Mouse (Mus musculus): ENCODE data around the gene Ereg.

The Ereg gene

DNA sequence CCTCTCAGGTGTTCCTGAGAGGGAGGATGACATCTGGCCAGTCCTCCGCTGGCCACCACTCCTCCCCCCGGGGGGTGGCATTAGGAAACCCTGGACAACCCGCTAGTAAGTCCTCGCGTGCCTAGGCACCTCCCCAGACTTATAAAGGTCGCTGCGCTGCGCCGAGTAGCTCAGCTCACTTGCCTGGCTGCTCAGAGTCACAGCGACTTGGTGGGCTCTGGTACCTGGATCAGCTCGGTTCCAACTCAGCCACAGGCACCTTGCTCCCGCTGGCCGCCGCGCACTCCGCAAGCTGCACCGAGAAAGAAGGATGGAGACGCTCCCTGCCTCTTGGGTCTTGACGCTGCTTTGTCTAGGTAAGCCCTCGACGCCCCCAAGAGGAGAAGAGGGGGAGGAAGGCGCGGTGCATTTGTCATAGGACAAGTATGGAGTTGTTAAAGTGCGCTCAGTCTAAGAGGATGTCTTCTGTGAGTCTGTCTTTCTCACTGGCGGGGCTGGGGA lies at the start of gene Ereg:
Gene Ereg, plus strand, starts transcription at position 173 of the 501 bp plus-strand sequence.
- peak; percentile 44 for DNase-seq

DNA sequence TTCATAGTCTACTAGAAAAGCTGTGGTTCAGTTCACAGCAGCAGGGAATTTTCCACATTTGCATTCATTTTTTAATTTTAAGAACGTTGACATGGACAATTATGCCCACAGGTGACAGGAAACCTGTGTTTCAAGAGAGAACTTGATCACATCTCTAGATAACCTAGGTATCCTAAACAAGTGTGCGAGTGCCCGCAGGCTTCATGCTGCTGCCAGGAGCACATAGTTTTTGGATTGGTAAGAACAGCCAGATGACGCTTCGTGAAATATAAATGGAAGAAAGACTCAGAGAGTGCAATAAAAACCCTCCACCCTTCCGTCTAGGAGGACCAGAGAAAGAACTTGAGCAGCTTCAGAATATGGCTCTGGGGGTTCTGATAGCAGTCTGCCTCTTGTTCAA lies 47.3 kb upstream of the Ereg start, which contains the start of gene Epgn:
Gene Epgn, plus strand, starts transcription at position 301 of the 400 bp plus-strand sequence.
- DNase-seq, result no peak

DNA sequence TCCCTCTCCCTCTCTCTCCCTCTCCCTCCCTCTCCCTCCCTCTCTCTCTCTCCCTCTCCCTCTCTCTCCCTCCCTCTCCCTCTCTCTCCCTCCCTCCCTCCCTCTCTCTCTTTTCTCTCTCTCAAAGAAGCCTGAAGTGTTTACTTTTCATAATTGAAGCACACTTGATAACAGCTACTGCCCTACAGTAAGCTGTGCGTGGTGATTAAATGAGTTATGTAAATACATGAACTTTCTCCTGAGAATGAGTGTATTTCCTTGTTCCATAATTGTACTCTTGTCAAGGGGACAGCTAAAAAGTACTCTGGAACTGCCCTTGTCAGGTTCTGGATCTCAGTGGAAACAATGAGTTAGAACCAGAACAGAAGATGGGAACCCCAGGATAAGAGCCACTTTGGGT lies 46.6 kb upstream of the Ereg start:
- no peak for DNase-seq

DNA sequence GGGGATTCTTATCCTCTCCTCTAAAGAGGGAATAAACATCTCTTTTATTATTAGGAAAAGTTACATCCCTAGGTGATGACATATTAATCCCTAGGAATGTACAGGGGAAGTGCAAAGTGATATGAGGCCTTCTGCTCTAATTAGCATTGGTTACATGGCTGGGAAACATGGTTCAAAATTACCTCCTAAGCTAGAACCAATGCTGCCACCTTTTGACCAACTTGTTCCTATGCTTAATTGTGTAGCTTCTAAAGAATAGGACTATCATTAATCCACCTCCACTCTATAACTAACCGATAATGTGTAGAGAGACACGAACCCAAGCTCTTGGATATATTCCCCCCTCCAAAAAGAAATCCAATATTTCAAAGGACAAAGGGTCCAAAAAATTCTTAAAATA lies 43.8 kb upstream of the Ereg start:
- DNase-seq, result no peak

DNA sequence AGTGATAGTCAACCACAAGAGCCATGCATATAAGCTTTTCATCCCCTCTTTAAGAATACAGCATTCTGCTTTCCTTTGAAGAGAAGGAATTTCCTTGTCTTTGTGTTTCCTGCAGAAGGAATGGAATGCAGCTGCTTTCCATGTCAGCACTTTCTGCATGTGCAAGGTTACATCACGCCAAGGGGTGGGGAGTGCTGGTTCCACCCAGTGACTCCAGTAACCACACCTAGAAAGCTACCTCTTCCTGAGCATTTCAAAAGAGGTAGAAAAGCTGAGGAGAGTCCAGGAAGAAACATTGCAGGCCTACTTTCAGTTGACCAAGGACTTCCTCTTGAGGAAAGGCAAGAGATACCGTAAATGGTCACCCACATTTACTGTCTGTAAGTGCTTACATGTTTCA lies 39.1 kb upstream of the Ereg start:
- no peak for DNase-seq

- DNase-seq, result no peak
These were observed 37.8 kb upstream of the Ereg start for GRCm38 (mm10) chr5:91036628-91037027.

DNA sequence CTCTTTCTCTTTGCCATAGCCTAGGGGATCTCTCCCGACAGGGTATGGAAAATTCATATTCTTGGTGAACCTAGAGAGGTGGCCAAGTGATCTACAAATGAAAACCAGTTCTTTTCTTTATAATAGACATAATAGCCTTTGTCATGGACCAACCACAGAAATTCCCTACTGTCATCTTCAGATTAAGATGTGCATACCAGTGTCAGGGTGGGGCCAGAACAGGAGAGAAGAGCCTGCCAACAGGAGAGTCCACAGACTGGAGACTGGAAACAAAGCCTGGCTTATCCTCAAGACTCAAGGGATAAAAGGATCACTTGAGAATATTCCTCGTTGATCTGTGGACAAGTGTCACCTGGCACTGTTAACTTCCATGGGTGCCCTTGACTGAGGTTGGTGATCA lies 36.7 kb upstream of the Ereg start:
- no peak for DNase-seq

- DNase-seq, result peak; percentile 5
These were observed 35.9 kb upstream of the Ereg start for GRCm38 (mm10) chr5:91038547-91038946.

GRCm38 (mm10) chr5:91038963-91039362 lies 35.5 kb upstream of the Ereg start:
- DNase-seq, result no peak

- no peak for DNase-seq
These were observed 26.4 kb upstream of the Ereg start for GRCm38 (mm10) chr5:91047987-91048386.

- DNase-seq, result no peak
These were observed 26.0 kb upstream of the Ereg start for GRCm38 (mm10) chr5:91048397-91048796.

- DNase-seq, result no peak
These were observed 2.1 kb upstream of the Ereg start for GRCm38 (mm10) chr5:91072340-91072739.

GRCm38 (mm10) chr5:91073626-91074025 lies 796 bp upstream of the Ereg start:
- DNase-seq, result no peak

DNA sequence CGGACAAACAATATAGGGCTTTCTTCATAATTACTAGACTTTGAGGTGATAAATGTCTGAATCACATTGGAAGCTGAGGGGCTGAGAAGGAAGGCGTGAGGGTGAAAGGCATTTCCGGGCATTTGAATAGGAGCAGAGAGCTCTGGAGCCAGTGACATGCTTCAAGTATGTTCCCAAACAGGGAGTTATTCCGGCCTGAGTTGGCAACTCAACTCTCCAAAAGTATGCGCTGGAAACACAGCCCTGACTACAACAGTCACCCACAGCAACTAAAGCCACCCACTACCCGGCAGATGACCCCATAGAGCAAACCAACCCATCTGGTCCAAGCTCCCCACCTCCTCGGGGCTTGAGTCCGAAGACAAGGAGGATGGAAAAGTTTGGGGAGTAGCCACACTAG lies 396 bp upstream of the Ereg start:
- DNase-seq, result peak; percentile 3

DNA sequence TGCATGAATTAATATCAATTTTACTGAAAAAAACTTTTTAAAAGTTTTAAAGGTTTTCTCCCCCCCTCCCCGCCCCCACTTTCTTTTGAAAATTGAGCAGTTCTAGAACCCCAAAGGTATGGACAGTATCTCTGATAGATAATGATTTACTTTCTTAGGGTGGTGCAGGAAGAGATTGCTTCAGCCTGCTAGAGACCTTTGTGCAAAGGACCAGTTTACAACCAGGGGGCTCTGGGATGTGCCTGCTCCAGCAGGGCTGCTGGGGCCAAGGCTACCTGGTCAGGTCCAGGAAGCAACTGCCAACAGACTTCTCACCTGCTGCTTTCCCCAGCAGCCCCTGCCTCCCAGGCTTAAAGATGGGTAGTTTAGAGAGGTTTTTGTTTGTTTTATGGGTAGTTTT lies 599 bp downstream of the Ereg start:
- no peak for DNase-seq

- no peak for DNase-seq
These were observed 8.6 kb downstream of the Ereg start for GRCm38 (mm10) chr5:91083016-91083415.

- no peak for DNase-seq
These were observed 10.9 kb downstream of the Ereg start for GRCm38 (mm10) chr5:91085291-91085690.

DNA sequence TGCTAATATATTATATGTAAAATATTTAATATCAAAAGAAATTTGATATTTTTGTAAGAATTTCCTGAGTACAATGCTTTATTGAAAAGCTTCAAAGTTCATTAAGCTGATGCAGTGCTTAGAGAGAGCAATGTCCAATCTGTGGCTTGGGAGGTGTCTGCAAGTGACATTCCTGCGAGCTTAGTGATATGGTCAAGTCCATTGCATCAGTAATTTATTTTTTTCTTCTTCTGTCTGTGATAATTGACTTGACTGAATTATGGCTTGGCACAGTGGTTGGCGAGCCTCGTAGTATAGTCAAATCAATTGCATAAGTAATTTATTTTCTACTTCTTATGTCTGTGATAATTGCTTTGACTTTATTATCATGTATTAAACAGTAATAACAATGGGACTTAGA lies 15.9 kb downstream of the Ereg start:
- DNase-seq, result no peak

GRCm38 (mm10) chr5:91097911-91098614 lies 23.6 kb downstream of the Ereg start:
- no peak for DNase-seq

- no peak for DNase-seq
These were observed 27.3 kb downstream of the Ereg start for GRCm38 (mm10) chr5:91101742-91102141.

DNA sequence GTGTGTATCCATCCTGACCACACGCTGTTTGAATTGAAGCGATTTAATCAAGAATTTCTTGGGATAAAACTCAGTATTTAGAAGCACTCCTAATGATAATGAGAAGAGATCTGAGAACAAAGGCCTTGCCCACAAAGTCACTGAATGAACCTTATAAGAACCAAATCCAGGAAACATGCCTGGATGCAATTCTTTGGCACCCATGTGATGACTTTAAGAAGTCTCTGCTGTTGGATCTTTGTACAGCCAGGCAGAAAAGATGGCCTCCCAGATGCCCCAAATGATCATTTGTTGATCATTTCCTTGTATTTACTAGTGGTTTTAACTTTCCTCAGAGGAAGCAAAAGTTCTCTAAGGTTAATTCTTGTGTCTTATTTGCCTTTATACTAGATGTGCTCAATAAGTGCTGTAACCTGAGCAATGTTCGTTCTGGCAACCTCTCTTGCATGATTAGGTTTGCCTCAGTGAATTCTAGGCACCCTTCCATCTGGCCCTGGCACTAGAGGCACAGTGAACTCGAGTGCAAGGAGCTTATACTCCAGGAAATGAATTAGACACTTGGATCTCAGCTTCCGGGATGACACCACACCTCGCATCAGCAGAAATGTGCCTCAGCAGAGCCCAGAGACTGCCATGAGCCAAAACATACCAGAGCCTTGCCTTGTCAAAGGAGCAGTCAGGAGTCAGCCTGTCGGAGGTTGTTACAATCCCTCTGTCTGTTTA lies 29.7 kb downstream of the Ereg start:
- peak; percentile 2 for DNase-seq

GRCm38 (mm10) chr5:91106248-91106647 lies 31.8 kb downstream of the Ereg start:
- DNase-seq, result no peak

- no peak for DNase-seq
These were observed 35.7 kb downstream of the Ereg start for GRCm38 (mm10) chr5:91110023-91110670.

GRCm38 (mm10) chr5:91111019-91111418 lies 36.6 kb downstream of the Ereg start:
- DNase-seq, result peak; percentile 74
